ENCODE assay signal across 8 mouse cellular contexts in genomic region chrX:12761626-12762333, GRCm38 (mm10). TPM values are rescaled to one million over a fixed set of nuclear protein-coding genes. Genes with fewer than 3 reads are reported as not detected.
A peak's percentile ranks its signal among the peaks of the same experiment; 100 is the strongest.
DNase-seq lines count a peak whose midpoint lies in the region; ATAC-seq and TF ChIP-seq lines count a peak whose summit lies in the region.

TSS of gene Med14 (minus strand) at chrX:12762073.

- TF ChIP-seq POLR2A in bone marrow macrophage, adult 2 months (IDR thresholded peaks at IDR 0.05; ENCODE audit: borderline replicate concordance, low read depth, low read length), result no peak
- TF ChIP-seq POLR2A in limb, embryonic 14.5 days (IDR thresholded peaks at IDR 0.05; ENCODE audit: borderline replicate concordance, extremely low read depth, insufficient read depth, insufficient read length), result peak; percentile 59; the same call in 1 of the 2 replicates
- peak; percentile 49 for TF ChIP-seq POLR2A in spleen, adult 2 months (IDR thresholded peaks at IDR 0.05; ENCODE audit: low read depth, low read length)

- H3K27ac ChIP-seq in bone marrow macrophage, adult 2 months (ENCODE audit: insufficient read depth, low read depth, low read length), result peak within 1 kb of the TSS; percentile 89
- H3K27ac ChIP-seq in embryonic facial prominence, embryonic 15.5 days (replicated peaks), result peak within 1 kb of the TSS; percentile 95
- peak within 1 kb of the TSS; percentile 94 for H3K27ac ChIP-seq in limb, embryonic 14.5 days (replicated peaks; ENCODE audit: low read depth, low read length)
- H3K27ac ChIP-seq in midbrain, embryonic 16.5 days (ENCODE audit: low read length), result peak within 1 kb of the TSS; percentile 95
- H3K27ac ChIP-seq in spleen, adult 2 months (ENCODE audit: insufficient read depth, low read length), result peak within 1 kb of the TSS; percentile 98

- DNase-seq in B cell, adult 2 months, result peak; percentile 84 to 86
- DNase-seq in heart, adult 8-10 months (ENCODE audit: low spot score), result peak; percentile 84
- DNase-seq in kidney, adult 9 months, result peak; percentile 87
- DNase-seq in limb, embryonic 14.5 days (ENCODE audit: low spot score), result peak; percentile 88
- peak; percentile 76 to 81 for DNase-seq in spleen, adult 2 months (ENCODE audit: low read depth in 1 of 2, low spot score in 2 of 2)

- peaks cover 11% of the 10 kb centered on the region for H3K27me3 ChIP-seq in embryonic facial prominence, embryonic 15.5 days
- H3K27me3 ChIP-seq in limb, embryonic 14.5 days (ENCODE audit: control insufficient read depth, insufficient read depth, low read length), result peaks cover 3% of the 10 kb centered on the region; the same call in 1 of the 2 replicates
- no peaks in the 10 kb centered on the region for H3K27me3 ChIP-seq in midbrain, embryonic 16.5 days (ENCODE audit: control insufficient read depth, insufficient read depth, low read depth, low read length)
- no peaks in the 10 kb centered on the region for H3K27me3 ChIP-seq in spleen, adult 2 months (ENCODE audit: control insufficient read depth, insufficient read depth, low read length)

- no peaks in the 10 kb centered on the region for H3K9me3 ChIP-seq in embryonic facial prominence, embryonic 15.5 days (replicated peaks)
- no peaks in the 10 kb centered on the region for H3K9me3 ChIP-seq in limb, embryonic 14.5 days (ENCODE audit: control insufficient read depth, low read length)
- H3K9me3 ChIP-seq in midbrain, embryonic 16.5 days (replicated peaks; ENCODE audit: control insufficient read depth, low read length, poor library complexity, severe bottlenecking), result no peaks in the 10 kb centered on the region

- H3K36me3 ChIP-seq in embryonic facial prominence, embryonic 15.5 days, result no peaks in the 10 kb centered on the region
- H3K36me3 ChIP-seq in limb, embryonic 14.5 days (ENCODE audit: control insufficient read depth, insufficient read depth, low read length), result no peaks in the 10 kb centered on the region
- H3K36me3 ChIP-seq in midbrain, embryonic 16.5 days (ENCODE audit: control insufficient read depth, insufficient read depth, low read length), result no peaks in the 10 kb centered on the region
- no peaks in the 10 kb centered on the region for H3K36me3 ChIP-seq in spleen, adult 2 months (ENCODE audit: control insufficient read depth, insufficient read depth, low read length)

- H3K4me2 ChIP-seq in embryonic facial prominence, embryonic 15.5 days (replicated peaks), result peak within 1 kb of the TSS; percentile 48
- H3K4me2 ChIP-seq in limb, embryonic 14.5 days (replicated peaks; ENCODE audit: low read depth, low read length, severe bottlenecking), result peak within 1 kb of the TSS; percentile 55
- peak within 1 kb of the TSS; percentile 62 for H3K4me2 ChIP-seq in midbrain, embryonic 16.5 days (ENCODE audit: low read length)

- peak within 1 kb of the TSS; percentile 60 for H3K9ac ChIP-seq in embryonic facial prominence, embryonic 15.5 days
- peak within 1 kb of the TSS; percentile 78 for H3K9ac ChIP-seq in limb, embryonic 14.5 days (ENCODE audit: low read depth, low read length, severe bottlenecking)
- H3K9ac ChIP-seq in midbrain, embryonic 16.5 days (ENCODE audit: low read depth, low read length), result peak within 1 kb of the TSS; percentile 74

- peak within 1 kb of the TSS; percentile 85 for H3K4me3 ChIP-seq in bone marrow macrophage, adult 2 months (ENCODE audit: insufficient read depth, low read length)
- peak within 1 kb of the TSS; percentile 60 for H3K4me3 ChIP-seq in embryonic facial prominence, embryonic 15.5 days (replicated peaks)
- peak within 1 kb of the TSS; percentile 57 for H3K4me3 ChIP-seq in limb, embryonic 14.5 days (replicated peaks; ENCODE audit: low read length)
- peak within 1 kb of the TSS; percentile 59 for H3K4me3 ChIP-seq in midbrain, embryonic 16.5 days (ENCODE audit: low read depth, low read length)
- H3K4me3 ChIP-seq in spleen, adult 2 months (ENCODE audit: extremely low read depth, insufficient read depth, insufficient read length), result peak within 1 kb of the TSS; percentile 86

- WGBS in embryonic facial prominence, embryonic 15.5 days, result 11% methylated on average over 72 of the region's 79 CpGs
- WGBS in limb, embryonic 14.5 days, result 7% methylated on average over 17 of the region's 79 CpGs
- 14% methylated on average over 54 of the region's 79 CpGs for WGBS in midbrain, embryonic 16.5 days
- 13% methylated on average over 60 of the region's 79 CpGs for WGBS in spleen, adult 2 months

- peak; percentile 96 for ATAC-seq in embryonic facial prominence, embryonic 15.5 days (ENCODE audit: insufficient number of reproducible peaks, low FRiP score, low TSS enrichment, low read depth)
- ATAC-seq in limb, embryonic 14.5 days (ENCODE audit: low FRiP score, low read depth), result peak; percentile 94
- ATAC-seq in midbrain, embryonic 16.5 days, result peak; percentile 97

- peaks cover 3% of the 10 kb centered on the region for H3K4me1 ChIP-seq in bone marrow macrophage, adult 2 months (ENCODE audit: control insufficient read depth, insufficient read depth, low read length)
- no peaks in the 10 kb centered on the region for H3K4me1 ChIP-seq in embryonic facial prominence, embryonic 15.5 days
- H3K4me1 ChIP-seq in limb, embryonic 14.5 days (ENCODE audit: control insufficient read depth, insufficient read depth, low read length), result no peaks in the 10 kb centered on the region
- peaks cover 16% of the 10 kb centered on the region for H3K4me1 ChIP-seq in midbrain, embryonic 16.5 days (ENCODE audit: control insufficient read depth, insufficient read depth, low read length)
- peaks cover under 1% of the 10 kb centered on the region; the same call in 1 of the 2 replicates for H3K4me1 ChIP-seq in spleen, adult 2 months (ENCODE audit: control insufficient read depth, insufficient read depth, insufficient read length)

- no peak for TF ChIP-seq CTCF in bone marrow macrophage, adult 2 months (IDR thresholded peaks at IDR 0.05; ENCODE audit: low read depth, low read length)
- TF ChIP-seq CTCF in spleen, adult 2 months (IDR thresholded peaks at IDR 0.05; ENCODE audit: extremely low read depth, insufficient read depth, insufficient read length, insufficient replicate concordance), result no peak

RNA-seq across cellular contexts. Expression of gene Med14, which starts in this region (rescaled TPM):
- polyA plus RNA-seq in bone marrow macrophage, adult 2 months (2012; ENCODE audit: insufficient read depth, insufficient read length, missing spikeins), result 13.8 and 14.9 TPM in 2 replicates
- polyA plus RNA-seq in embryonic facial prominence, embryonic 15.5 days (2015; fragmentation: Nextera tagmentation; extraction: Ambion mirVana), result 14.1 and 14.3 TPM in 2 replicates
- total RNA-seq in heart, adult 8-10 months (2022), result 10 to 100 TPM; 20.9 to 30.2 (median 24.3) TPM
- polyA plus RNA-seq in limb, embryonic 14.5 days (2012; rRNA removed), result 27.8 and 34.5 TPM in 2 replicates
- 25.0 and 25.1 TPM in 2 replicates for polyA plus RNA-seq in limb, embryonic 14.5 days (2014; fragmentation: Nextera tagmentation; extraction: Ambion mirVana)
- 11.8 and 12.6 TPM in 2 replicates for polyA plus RNA-seq in midbrain, embryonic 16.5 days (2015; fragmentation: Nextera tagmentation; extraction: Ambion mirVana)
- polyA plus RNA-seq in spleen, adult 2 months (2012; rRNA removed), result 9.5 and 12.4 TPM in 2 replicates

Comparison
In these comparisons a context has a peak if more than half of its experiments do, and no peak if none do; other contexts are left out.
1. Peak in every context shown above with its lines: DNase-seq, ATAC-seq, H3K4me3 ChIP-seq and H3K27ac ChIP-seq.